Mouse (Mus musculus) ES-E14 (cell line): ENCODE results near the gene Mphosph6. TPM values are rescaled to one million over a fixed set of nuclear protein-coding genes. Genes with fewer than 3 reads are reported as not detected.

Source experiments
- DNase-seq: peaks from one replicate; pipeline ENCODE4 v3.0.0-alpha.2; 2013; ENCODE audit warnings: low read depth, low spot score
- H3K27ac ChIP-seq: 2 replicates; pipeline ENCODE4 v1.5.1; 2012; ENCODE audit warnings: low read depth, mild to moderate bottlenecking, low read length, moderate library complexity, mixed read lengths; ENCODE audit not compliant: poor library complexity, insufficient read depth, severe bottlenecking
- H3K36me3 ChIP-seq: 2 replicates; pipeline ENCODE4 v1.6.1; 2012; ENCODE audit warnings: mild to moderate bottlenecking, low read length, moderate library complexity, mixed read lengths; ENCODE audit not compliant: control insufficient read depth, poor library complexity, insufficient read depth, severe bottlenecking
- H3K4me1 ChIP-seq, 2 experiments: fragments of 150-350 bp in 1 of 2; sonication (generic) in 1 of 2; 2 replicates each; pipeline ENCODE4 v1.6.1; 2012; ENCODE audit warnings: low read length in 2 of 2, mild to moderate bottlenecking in 1 of 2, mixed read lengths in 1 of 2; ENCODE audit not compliant: control insufficient read depth in 2 of 2, insufficient read depth in 2 of 2, poor library complexity in 1 of 2
- H3K4me3 ChIP-seq, 2 experiments: fragments of 150-350 bp in 1 of 2; sonication (generic) in 1 of 2; 2 replicates each; pipeline ENCODE4 v1.5.1; 2012; ENCODE audit warnings: low read length in 2 of 2, low read depth in 1 of 2, mild to moderate bottlenecking in 1 of 2, mixed read lengths in 1 of 2; ENCODE audit not compliant: insufficient read depth in 1 of 2, poor library complexity in 1 of 2, severe bottlenecking in 1 of 2
- H3K9ac ChIP-seq: 2 replicates; pipeline ENCODE4 v1.6.1; 2012; ENCODE audit warnings: low read depth, mild to moderate bottlenecking, low read length, mixed read lengths; ENCODE audit not compliant: poor library complexity, insufficient read depth, severe bottlenecking
- H3K9me3 ChIP-seq: fragments of 150-350 bp; sonication (generic); 2 replicates; pipeline ENCODE4 v1.6.1; 2012; ENCODE audit warnings: low read depth, mild to moderate bottlenecking, low read length; ENCODE audit not compliant: control insufficient read depth, insufficient read depth
- CHD2 ChIP-seq: IDR thresholded peaks from 2 replicates; pipeline ENCODE4 v1.6.1; 2014; ENCODE audit warnings: mild to moderate bottlenecking, low read depth, low read length, inconsistent platforms
- HCFC1 ChIP-seq: IDR thresholded peaks from 2 replicates; pipeline ENCODE4 v1.6.1; 2012; ENCODE audit warnings: low read length, inconsistent platforms, borderline replicate concordance; ENCODE audit not compliant: insufficient read depth
- MAFK ChIP-seq: IDR thresholded peaks from 2 replicates; pipeline ENCODE4 v1.6.1; 2014; ENCODE audit warnings: mild to moderate bottlenecking, low read depth, low read length, inconsistent platforms; ENCODE audit not compliant: insufficient read depth
- ZC3H11A ChIP-seq: IDR thresholded peaks from 2 replicates; pipeline ENCODE4 v1.6.1; 2012; ENCODE audit warnings: low read depth, mild to moderate bottlenecking, inconsistent platforms, low read length, borderline replicate concordance
- ZNF384 ChIP-seq: IDR thresholded peaks from 2 replicates; pipeline ENCODE4 v1.6.1; 2012; ENCODE audit warnings: low read depth, low read length, inconsistent platforms
- in situ Hi-C, 2 experiments: fragments of 600-800 bp; cut with MboI; formaldehyde crosslinking; loops; one replicate each; pipeline ENCODE4 v1.15.1; 2025; ENCODE audit warnings: low sequenced_read_pairs in 2 of 2, inconsistent platforms in 1 of 2; ENCODE audit not compliant: unreplicated experiment in 2 of 2
- total RNA-seq: library from RNA; depleted of rRNA; stranded (reverse); fragments of 300-350 nt; gene quantifications from 2 replicates; pipeline ENCODE4 v1.2.3, GENCODE M21; 2012

The Mphosph6 gene
- total RNA-seq, 1 experiment: 51.9 TPM

GRCm38 (mm10) chr8:117810676-117811075 is 8.9 kb upstream of the Mphosph6 start:
- TF ChIP-seq HCFC1 (no peak), MAFK (no peak), CHD2 (no peak), ZC3H11A (no peak), ZNF384 (no peak)
- Histone ChIP-seq H3K9ac (no peak overlapping the region), H3K4me1 (no peaks in the 10 kb centered on the region), H3K9me3 (no peaks in the 10 kb centered on the region), H3K4me3 (no peak overlapping the region), H3K27ac (no peak overlapping the region), H3K36me3 (no peaks in the 10 kb centered on the region)
- no peak for DNase-seq
- in situ Hi-C loops: no loop called here

- Histone ChIP-seq H3K36me3 (no peaks in the 10 kb centered on the region), H3K9me3 (no peaks in the 10 kb centered on the region), H3K4me1 (no peaks in the 10 kb centered on the region; a peak in 1 of 4 replicates), H3K9ac (no peak overlapping the region), H3K4me3 (no peak overlapping the region), H3K27ac (no peak overlapping the region)
- no peak for DNase-seq
- in situ Hi-C loops: no loop called here
- TF ChIP-seq CHD2 (no peak), ZC3H11A (no peak), MAFK (no peak), HCFC1 (no peak), ZNF384 (no peak)
Observed at GRCm38 (mm10) chr8:117805419-117805818, 3.7 kb upstream of the Mphosph6 start.

- Histone ChIP-seq H3K9me3 (no peaks in the 10 kb centered on the region), H3K9ac (peak overlapping the region; percentile 25), H3K4me3 (peak overlapping the region; percentile 59 to 95), H3K27ac (no peak overlapping the region), H3K4me1 (peaks cover 2 to 4% of the 10 kb centered on the region in 2 experiments; a peak in 2 of 4 replicates), H3K36me3 (peaks cover 5% of the 10 kb centered on the region; the same call in 1 of the 2 replicates)
- no peak for TF ChIP-seq HCFC1
- no peak for TF ChIP-seq CHD2
- no peak for TF ChIP-seq ZC3H11A
- no peak for TF ChIP-seq ZNF384
- no peak for TF ChIP-seq MAFK
- in situ Hi-C loops: no loop called here
- no peak for DNase-seq
Observed at GRCm38 (mm10) chr8:117802299-117802689, 551 bp upstream of the Mphosph6 start.

GRCm38 (mm10) chr8:117798066-117798465 is 3.7 kb downstream of the Mphosph6 start:
- H3K4me3 ChIP-seq: no peak overlapping the region; a peak in 1 of 4 replicates
- peak; percentile 29 for DNase-seq
- no peak overlapping the region for H3K27ac ChIP-seq
- TF ChIP-seq HCFC1 (no peak), CHD2 (no peak), ZNF384 (no peak), ZC3H11A (no peak), MAFK (no peak)
- no peaks in the 10 kb centered on the region for H3K9me3 ChIP-seq
- H3K9ac ChIP-seq: no peak overlapping the region
- H3K36me3 ChIP-seq: peaks cover 41% of the 10 kb centered on the region
- in situ Hi-C loops: no loop called here
- peaks cover 2 to 13% of the 10 kb centered on the region in 2 experiments for H3K4me1 ChIP-seq

GRCm38 (mm10) chr8:117796464-117796863 is 5.3 kb downstream of the Mphosph6 start:
- Histone ChIP-seq H3K27ac (no peak overlapping the region), H3K9ac (no peak overlapping the region), H3K4me3 (no peak overlapping the region), H3K9me3 (no peaks in the 10 kb centered on the region), H3K4me1 (peaks cover 2 to 13% of the 10 kb centered on the region in 2 experiments), H3K36me3 (peaks cover 53% of the 10 kb centered on the region)
- in situ Hi-C loops: no loop called here
- no peak for DNase-seq
- TF ChIP-seq MAFK: no peak
- TF ChIP-seq HCFC1: no peak
- TF ChIP-seq ZNF384: no peak
- no peak for TF ChIP-seq ZC3H11A
- TF ChIP-seq CHD2: no peak
